Mouse (Mus musculus) naive thymus-derived CD4-positive, alpha-beta T cell, adult 2 months (primary cell): ENCODE data around the gene Syde2.
"Not testable (repeated sequence)": the region's sequence is repeated elsewhere in the genome, so short reads cannot be mapped to it uniquely, and the experiment has no call there.

Experiments used
- DNase-seq: peaks from one replicate; pipeline ENCODE4 v3.0.0-alpha.2; 2011; ENCODE audit warnings: low read depth

The Syde2 gene

GRCm38 (mm10) chr3:145966806-145967205 lies 20.9 kb upstream of the Syde2 start:
- DNase-seq: no peak

- DNase-seq: no peak
These were observed 18.6 kb upstream of the Syde2 start for GRCm38 (mm10) chr3:145969031-145969501.

GRCm38 (mm10) chr3:145971501-145971900 lies 16.2 kb upstream of the Syde2 start:
- DNase-seq: no peak

- DNase-seq: no peak
These were observed 12.7 kb upstream of the Syde2 start for GRCm38 (mm10) chr3:145974986-145975385.

DNA sequence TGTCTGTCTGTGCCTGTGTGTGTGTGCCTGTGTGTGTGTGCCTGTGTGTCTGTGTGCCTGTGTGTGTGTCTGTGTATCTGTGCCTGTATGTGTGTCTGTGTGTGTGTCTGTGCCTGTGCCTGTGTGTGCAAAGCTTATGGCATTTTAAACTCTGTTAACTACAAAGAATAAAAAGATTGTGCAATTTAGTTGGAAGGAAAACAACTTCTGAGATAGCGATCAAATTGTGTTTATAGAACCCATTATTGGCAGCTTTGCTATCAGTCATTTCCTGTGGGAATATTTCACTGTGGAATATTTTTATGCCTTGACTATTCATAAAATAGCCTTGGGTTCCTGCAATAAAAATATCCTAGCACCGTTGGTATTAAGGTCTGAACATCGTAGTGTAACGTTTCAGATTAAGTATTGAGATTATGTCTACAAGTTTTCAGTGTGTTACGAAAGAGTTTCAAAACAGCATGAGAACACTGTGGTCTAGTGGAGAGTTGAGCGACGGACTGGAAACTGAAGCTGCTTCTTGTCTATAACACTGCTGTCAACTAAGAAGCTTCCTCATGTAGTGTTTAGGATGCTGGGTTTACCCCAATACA lies 2.2 kb upstream of the Syde2 start:
- no peak for DNase-seq

- DNase-seq: no peak
These were observed 1.2 kb upstream of the Syde2 start for GRCm38 (mm10) chr3:145986317-145987001.

GRCm38 (mm10) chr3:145987970-145988683 lies 457 bp downstream of the Syde2 start:
- DNase-seq: peak; percentile 41

- no peak for DNase-seq
These were observed 1.3 kb downstream of the Syde2 start for GRCm38 (mm10) chr3:145988684-145989575.

DNA sequence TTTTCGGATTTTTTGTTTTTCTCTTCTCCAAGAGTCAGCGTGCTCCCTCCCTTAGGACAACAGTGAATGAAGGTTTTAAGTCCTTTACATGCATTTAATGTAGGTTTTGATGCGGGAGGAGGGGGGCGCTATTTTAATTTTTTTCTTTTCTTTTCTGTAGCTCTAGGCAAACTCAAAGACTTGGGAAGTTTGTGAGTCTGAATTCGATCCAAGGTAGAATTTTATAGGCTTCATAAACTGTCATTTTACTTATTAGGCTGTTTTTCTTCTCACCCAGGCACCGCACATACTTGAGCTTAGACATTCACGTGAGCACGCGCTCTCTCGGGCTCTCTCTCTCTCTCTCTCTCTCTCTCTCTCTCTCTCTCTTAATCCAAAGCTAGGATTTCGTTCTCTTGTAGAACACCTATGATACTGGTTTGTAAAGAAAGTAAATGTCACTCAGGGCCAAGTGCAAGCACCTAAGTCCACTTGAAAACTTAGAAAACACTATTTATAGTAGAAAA lies 2.0 kb downstream of the Syde2 start:
- DNase-seq: no peak

- DNase-seq: no peak
These were observed 3.5 kb downstream of the Syde2 start for GRCm38 (mm10) chr3:145991130-145991529.

- DNase-seq: no peak
These were observed 4.5 kb downstream of the Syde2 start for GRCm38 (mm10) chr3:145991976-145992730.

- no peak for DNase-seq
These were observed 5.1 kb downstream of the Syde2 start for GRCm38 (mm10) chr3:145992796-145993195.

- no peak for DNase-seq
These were observed 6.0 kb downstream of the Syde2 start for GRCm38 (mm10) chr3:145993481-145994201.

- no peak for DNase-seq
These were observed 7.8 kb downstream of the Syde2 start for GRCm38 (mm10) chr3:145995489-145995888.

DNA sequence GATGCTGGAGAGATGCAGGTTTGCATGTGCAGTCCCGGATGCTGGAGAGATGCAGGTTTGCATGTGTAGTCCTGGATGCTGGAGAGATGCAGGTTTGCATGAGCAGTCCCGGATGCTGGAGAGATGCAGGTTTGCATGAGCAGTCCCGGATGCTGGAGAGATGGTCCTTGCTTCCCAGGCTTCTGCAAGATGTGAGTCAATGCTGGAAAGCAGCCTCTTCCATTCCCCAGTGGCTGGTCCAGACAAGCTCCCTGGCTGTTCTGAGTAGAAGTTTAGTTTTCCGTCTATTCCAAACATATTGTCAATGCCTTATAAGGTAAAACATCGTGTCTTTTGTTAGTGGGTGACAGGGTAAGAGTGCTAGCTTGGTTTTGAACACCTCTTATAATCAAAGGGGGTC lies 8.9 kb downstream of the Syde2 start:
- DNase-seq: not testable (repeated sequence)

- peak; percentile 26 for DNase-seq
These were observed 16.8 kb downstream of the Syde2 start for GRCm38 (mm10) chr3:146004347-146005051.

GRCm38 (mm10) chr3:146007872-146008271 lies 20.2 kb downstream of the Syde2 start:
- DNase-seq: no peak

- DNase-seq: no peak
These were observed 22.4 kb downstream of the Syde2 start for GRCm38 (mm10) chr3:146009859-146010645.

DNA sequence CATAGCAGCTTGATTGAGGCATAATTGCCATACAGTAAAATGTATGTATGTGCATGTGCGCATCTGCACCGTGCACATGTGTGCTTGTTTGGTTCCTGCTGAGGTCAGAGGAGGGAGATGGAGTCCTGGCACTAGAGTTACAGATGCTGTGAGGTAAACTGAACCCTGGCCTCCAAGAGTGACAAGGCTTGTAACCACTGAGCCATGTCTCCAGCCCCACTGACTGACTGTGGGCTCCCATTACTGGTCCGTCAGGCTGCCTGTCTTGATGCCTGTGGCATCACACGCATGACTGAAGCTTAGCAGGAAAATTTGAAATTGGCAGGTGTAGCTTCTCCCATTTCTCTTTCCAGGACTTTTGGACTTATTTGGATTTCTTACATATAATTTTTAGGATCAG lies 23.1 kb downstream of the Syde2 start:
- DNase-seq: no peak
